Mouse (Mus musculus) heart, embryonic 16.5 days (tissue): ENCODE measurements around the gene Mrtfa. TPM values are rescaled to one million over a fixed set of nuclear protein-coding genes. Genes with fewer than 3 reads are reported as not detected.

Experiments used
- ATAC-seq: fragments of 200-750 bp; cut with Nextera tagmentation; replicated peaks from 2 replicates; pipeline ENCODE4 v1.8.0; 2017; ENCODE audit warnings: moderate number of reproducible peaks; ENCODE audit not compliant: insufficient read depth, low FRiP score; ENCODE audit errors: extremely low read depth
- H3K27ac ChIP-seq: fragments of 300-500 bp; sonication (generic); 2 replicates; pipeline ENCODE4 v1.5.1; 2014; ENCODE audit warnings: mild to moderate bottlenecking, low read length, control low read depth, moderate library complexity
- H3K27me3 ChIP-seq: fragments of 300-500 bp; sonication (generic); 2 replicates; pipeline ENCODE4 v1.6.1; 2014; ENCODE audit warnings: low read length, mixed read lengths; ENCODE audit not compliant: control insufficient read depth, insufficient read depth
- H3K36me3 ChIP-seq: fragments of 300-500 bp; sonication (generic); 2 replicates; pipeline ENCODE4 v1.6.1; 2014; ENCODE audit not compliant: control insufficient read depth, insufficient read depth
- H3K4me1 ChIP-seq: fragments of 300-500 bp; sonication (generic); 2 replicates; pipeline ENCODE4 v1.6.1; 2014; ENCODE audit warnings: low read length, mixed read lengths; ENCODE audit not compliant: control insufficient read depth, insufficient read depth
- H3K4me2 ChIP-seq: fragments of 300-500 bp; sonication (generic); 2 replicates; pipeline ENCODE4 v1.6.1; 2014; ENCODE audit warnings: low read depth, mild to moderate bottlenecking, control low read depth, low read length
- H3K4me3 ChIP-seq: fragments of 300-500 bp; sonication (generic); 2 replicates; pipeline ENCODE4 v1.5.1; 2014; ENCODE audit warnings: mild to moderate bottlenecking, control low read depth, low read length
- H3K9ac ChIP-seq: fragments of 300-500 bp; sonication (generic); 2 replicates; pipeline ENCODE4 v1.6.1; 2014; ENCODE audit warnings: low read length, control low read depth
- H3K9me3 ChIP-seq: fragments of 300-500 bp; sonication (generic); replicated peaks from 2 replicates; pipeline ENCODE4 v1.6.1; 2016; ENCODE audit warnings: low read length; ENCODE audit not compliant: control insufficient read depth
- WGBS: fragments of 180-500 bp; shearing (Covaris S2); extraction: QIAGEN DNeasy Blood & Tissue Kit; methylation state at CpG from one replicate; pipeline ENCODE4 v1.1.7; 2014; 5-methylcytosine and 5-hydroxymethylcytosine counted together
- polyA plus RNA-seq: library from polyadenylated mRNA; unstranded; fragments of >200 nt; fragmentation: Nextera tagmentation; extraction: Ambion mirVana; gene quantifications from 2 replicates; pipeline ENCODE4 v1.2.1, GENCODE M21; 2015

Gene Mrtfa
- polyA plus RNA-seq, 1 experiment from 2014 or later: 14.1 TPM

- no peak overlapping the region for H3K27ac ChIP-seq
- H3K36me3 ChIP-seq: no peaks in the 10 kb centered on the region
- peaks cover 7% of the 10 kb centered on the region for H3K4me1 ChIP-seq
- WGBS: 60% methylated on average over 4 of the region's 4 CpGs
- no peaks in the 10 kb centered on the region; the same call in 1 of the 2 replicates for H3K27me3 ChIP-seq
- no peak overlapping the region for H3K9ac ChIP-seq
- no peak overlapping the region for H3K4me3 ChIP-seq
- H3K9me3 ChIP-seq: no peaks in the 10 kb centered on the region
- no peak for ATAC-seq
- H3K4me2 ChIP-seq: no peak overlapping the region
Observed at GRCm38 (mm10) chr15:81081216-81081615, 109.3 kb downstream of the Mrtfa start.

- no peak overlapping the region for H3K27ac ChIP-seq
Observed at GRCm38 (mm10) chr15:81080405-81080804, 110.2 kb downstream of the Mrtfa start.

GRCm38 (mm10) chr15:81079255-81079654 lies 111.3 kb downstream of the Mrtfa start:
- no peak overlapping the region for H3K4me2 ChIP-seq
- no peaks in the 10 kb centered on the region for H3K36me3 ChIP-seq
- no peak overlapping the region for H3K27ac ChIP-seq
- no peak overlapping the region for H3K9ac ChIP-seq
- no peaks in the 10 kb centered on the region; the same call in 1 of the 2 replicates for H3K27me3 ChIP-seq
- H3K4me3 ChIP-seq: no peak overlapping the region
- ATAC-seq: no peak
- H3K9me3 ChIP-seq: no peaks in the 10 kb centered on the region; the same call in 1 of the 2 replicates
- WGBS: 70% methylated on average over 3 of the region's 3 CpGs
- peaks cover 7% of the 10 kb centered on the region for H3K4me1 ChIP-seq

More at GRCm38 (mm10) chr15:81080405-81080804, 110.2 kb downstream of the Mrtfa start:
- Histone ChIP-seq H3K36me3 (no peaks in the 10 kb centered on the region), H3K27me3 (no peaks in the 10 kb centered on the region; the same call in 1 of the 2 replicates), H3K9ac (no peak overlapping the region), H3K9me3 (no peaks in the 10 kb centered on the region), H3K4me3 (no peak overlapping the region), H3K4me1 (peaks cover 7% of the 10 kb centered on the region), H3K4me2 (no peak overlapping the region)
- WGBS: 96% methylated on average over 9 of the region's 9 CpGs
- no peak for ATAC-seq

- 94% methylated on average over 4 of the region's 4 CpGs for WGBS
- Histone ChIP-seq H3K9me3 (no peaks in the 10 kb centered on the region; the same call in 1 of the 2 replicates), H3K27ac (no peak overlapping the region), H3K27me3 (no peaks in the 10 kb centered on the region), H3K4me3 (no peak overlapping the region), H3K36me3 (no peaks in the 10 kb centered on the region), H3K9ac (no peak overlapping the region), H3K4me1 (peaks cover 7% of the 10 kb centered on the region; the same call in 1 of the 2 replicates), H3K4me2 (no peak overlapping the region)
- ATAC-seq: no peak
Observed at GRCm38 (mm10) chr15:81077551-81077950, 113.0 kb downstream of the Mrtfa start.

GRCm38 (mm10) chr15:81074543-81074942 lies 116.0 kb downstream of the Mrtfa start:
- Histone ChIP-seq H3K27me3 (peaks cover 1% of the 10 kb centered on the region; the same call in 1 of the 2 replicates), H3K36me3 (no peaks in the 10 kb centered on the region), H3K4me1 (peaks cover 3% of the 10 kb centered on the region; the same call in 1 of the 2 replicates), H3K4me2 (no peak overlapping the region), H3K27ac (peak overlapping the region; percentile 22), H3K9me3 (no peaks in the 10 kb centered on the region; the same call in 1 of the 2 replicates), H3K9ac (no peak overlapping the region), H3K4me3 (no peak overlapping the region)
- no peak for ATAC-seq
- 63% methylated on average over 1 of the region's 1 CpGs for WGBS

GRCm38 (mm10) chr15:81073751-81074150 lies 116.8 kb downstream of the Mrtfa start:
- 43% methylated on average over 2 of the region's 2 CpGs for WGBS
- H3K36me3 ChIP-seq: no peaks in the 10 kb centered on the region; the same call in 1 of the 2 replicates
- no peak overlapping the region for H3K4me2 ChIP-seq
- H3K9ac ChIP-seq: no peak overlapping the region
- H3K27me3 ChIP-seq: peaks cover 4% of the 10 kb centered on the region; the same call in 1 of the 2 replicates
- no peak overlapping the region for H3K4me3 ChIP-seq
- H3K9me3 ChIP-seq: peaks cover 2% of the 10 kb centered on the region
- H3K4me1 ChIP-seq: peaks cover 3% of the 10 kb centered on the region; the same call in 1 of the 2 replicates
- H3K27ac ChIP-seq: peak overlapping the region; percentile 22
- ATAC-seq: no peak

- Histone ChIP-seq H3K9ac (no peak overlapping the region), H3K4me3 (no peak overlapping the region), H3K9me3 (peaks cover 5% of the 10 kb centered on the region), H3K27ac (no peak overlapping the region), H3K4me1 (peaks cover 5% of the 10 kb centered on the region; the same call in 1 of the 2 replicates), H3K27me3 (peaks cover 4% of the 10 kb centered on the region; the same call in 1 of the 2 replicates), H3K4me2 (no peak overlapping the region), H3K36me3 (peaks cover 2% of the 10 kb centered on the region; the same call in 1 of the 2 replicates)
- ATAC-seq: no peak
- WGBS: 77% methylated on average over 2 of the region's 2 CpGs
Observed at GRCm38 (mm10) chr15:81072748-81073147, 117.8 kb downstream of the Mrtfa start.

GRCm38 (mm10) chr15:81070470-81070869 lies 120.1 kb downstream of the Mrtfa start:
- peaks cover 18% of the 10 kb centered on the region for H3K4me1 ChIP-seq
- H3K36me3 ChIP-seq: peaks cover 2% of the 10 kb centered on the region; the same call in 1 of the 2 replicates
- H3K9ac ChIP-seq: no peak overlapping the region
- WGBS: 61% methylated on average over 1 of the region's 1 CpGs
- no peak for ATAC-seq
- peaks cover 5% of the 10 kb centered on the region for H3K9me3 ChIP-seq
- no peak overlapping the region for H3K4me2 ChIP-seq
- H3K4me3 ChIP-seq: no peak overlapping the region
- H3K27me3 ChIP-seq: peaks cover 4% of the 10 kb centered on the region; the same call in 1 of the 2 replicates
- no peak overlapping the region for H3K27ac ChIP-seq

GRCm38 (mm10) chr15:81068641-81069381 lies 121.7 kb downstream of the Mrtfa start:
- Histone ChIP-seq H3K27me3 (peaks cover 4% of the 10 kb centered on the region; the same call in 1 of the 2 replicates), H3K36me3 (peaks cover 2% of the 10 kb centered on the region; the same call in 1 of the 2 replicates), H3K27ac (no peak overlapping the region), H3K4me1 (peaks cover 15% of the 10 kb centered on the region), H3K4me2 (no peak overlapping the region), H3K9me3 (peaks cover 5% of the 10 kb centered on the region; the same call in 1 of the 2 replicates), H3K4me3 (no peak overlapping the region), H3K9ac (no peak overlapping the region)
- ATAC-seq: no peak
- 93% methylated on average over 5 of the region's 5 CpGs for WGBS
